Mouse (Mus musculus): ENCODE results near the gene Nprl3.

DNA sequence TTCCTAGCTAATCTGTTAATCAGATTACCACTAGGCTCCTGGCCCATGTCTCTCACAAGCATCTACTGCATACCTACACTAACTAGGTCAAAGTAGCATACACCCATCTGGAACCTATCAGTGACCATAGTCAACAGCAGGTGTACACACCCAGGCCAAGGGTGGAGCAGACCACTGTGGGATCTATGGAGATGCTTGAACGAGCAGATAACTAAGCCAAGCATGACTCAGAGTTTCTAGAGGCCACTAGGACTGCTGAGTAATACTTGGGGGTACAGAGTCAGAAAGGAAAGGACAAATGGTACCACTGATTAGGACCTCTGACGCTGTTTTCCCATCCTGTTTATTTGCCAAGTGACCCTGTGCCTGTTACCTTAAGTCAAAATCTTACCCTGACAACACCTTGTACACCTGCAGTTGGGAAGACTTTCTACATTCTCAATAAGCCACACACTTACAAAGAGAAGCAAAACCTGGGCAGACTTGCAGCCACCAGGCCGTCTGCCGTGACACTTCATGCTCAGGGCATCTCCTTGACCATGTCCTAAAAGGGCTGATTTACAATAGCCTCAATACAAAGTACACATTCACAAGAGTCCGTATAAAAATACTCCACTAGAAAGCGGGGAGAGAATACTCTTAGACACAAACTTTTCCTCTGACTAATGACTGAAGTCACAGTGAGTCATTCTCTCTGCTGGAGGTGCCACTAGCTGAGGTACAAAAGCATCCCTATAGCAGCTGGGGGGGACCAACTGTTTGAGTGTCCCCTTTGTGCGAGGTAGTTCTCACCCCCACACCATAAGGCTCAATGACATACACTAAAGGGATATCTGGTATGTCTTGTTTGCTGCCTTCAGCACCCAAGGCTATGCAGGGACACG lies 16.4 kb downstream of the Nprl3 start:
- no peak for TF ChIP-seq CTCF (IDR thresholded peaks at IDR 0.05; ENCODE audit: low read depth, low read length)
- no peak for TF ChIP-seq POLR2A (IDR thresholded peaks at IDR 0.05; ENCODE audit: extremely low read depth, insufficient read depth, low read length)

All from liver, adult 2 months (tissue).